Mouse (Mus musculus): ENCODE results near the gene Chrdl2.
"Not testable (repeated sequence)": the region's sequence is repeated elsewhere in the genome, so short reads cannot be mapped to it uniquely, and the experiment has no call there.

Chrdl2 gene

DNA sequence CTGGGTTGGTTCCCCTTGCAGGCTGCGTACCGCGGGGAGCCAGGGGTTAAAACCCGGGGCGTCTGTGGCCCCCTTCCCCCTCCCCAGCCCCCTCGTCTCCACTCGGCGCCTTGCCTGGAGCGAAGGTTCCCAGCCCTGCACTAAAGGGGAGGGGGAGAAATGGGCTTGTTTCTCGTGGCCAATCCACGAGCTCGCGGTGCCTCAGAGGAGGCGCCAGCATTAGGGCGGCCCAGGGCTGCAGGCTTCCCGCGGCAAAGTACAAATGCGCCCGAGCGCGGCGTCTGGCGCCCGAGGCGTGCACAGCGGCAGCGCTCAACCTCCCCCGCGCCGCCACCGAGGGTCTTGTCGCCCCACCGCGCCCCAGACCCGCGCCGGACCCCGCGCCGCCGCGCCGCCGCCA lies at the start of gene Chrdl2:
TSS of gene Chrdl2 (plus strand) at position 383 of the 400 bp plus-strand sequence.
- no peak for DNase-seq (ENCODE audit: low read depth)

GRCm38 (mm10) chr7:99957226-99957965 lies 48.6 kb upstream of the Chrdl2 start:
- no peak for DNase-seq (ENCODE audit: low read depth)

DNA sequence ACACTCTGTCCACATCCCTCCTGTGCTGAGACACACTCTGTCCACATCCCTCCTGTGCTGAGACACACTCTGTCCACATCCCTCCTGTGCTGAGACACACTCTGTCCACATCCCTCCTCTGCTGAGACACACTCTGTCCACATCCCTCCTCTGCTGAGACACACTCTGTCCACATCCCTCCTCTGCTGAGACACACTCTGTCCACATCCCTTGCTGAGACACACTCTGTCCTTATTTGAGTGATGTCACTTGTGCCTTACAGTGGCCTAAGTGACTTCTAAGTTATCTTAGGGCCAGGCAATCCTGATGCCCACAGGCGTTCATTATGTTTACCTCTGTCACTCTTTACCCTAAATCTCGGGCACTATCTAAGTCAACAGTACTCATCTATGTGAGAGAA lies 45.4 kb upstream of the Chrdl2 start:
- DNase-seq (ENCODE audit: low read depth), result not testable (repeated sequence)

DNA sequence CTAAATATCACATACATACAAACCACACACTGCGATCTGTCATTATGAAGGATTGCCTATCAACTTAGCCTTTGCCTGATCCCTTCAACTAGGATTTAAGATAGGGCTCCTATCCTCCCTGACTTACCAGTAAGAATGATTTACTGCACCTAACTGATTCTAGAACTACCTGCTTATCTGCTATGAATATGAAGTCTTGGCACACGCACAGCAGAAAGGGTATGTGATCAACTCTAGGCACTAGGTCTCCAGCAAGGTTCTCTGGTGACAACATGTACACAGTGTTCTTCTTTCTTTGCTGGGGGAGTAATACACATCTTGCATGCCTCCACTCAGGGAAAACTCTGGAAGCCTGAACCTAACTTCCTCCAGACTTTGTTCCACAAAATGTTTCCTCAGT lies 44.5 kb upstream of the Chrdl2 start:
- DNase-seq (ENCODE audit: low read depth), result no peak

- no peak for DNase-seq (ENCODE audit: low read depth)
Observed at GRCm38 (mm10) chr7:99962536-99963236, 43.3 kb upstream of the Chrdl2 start.

DNA sequence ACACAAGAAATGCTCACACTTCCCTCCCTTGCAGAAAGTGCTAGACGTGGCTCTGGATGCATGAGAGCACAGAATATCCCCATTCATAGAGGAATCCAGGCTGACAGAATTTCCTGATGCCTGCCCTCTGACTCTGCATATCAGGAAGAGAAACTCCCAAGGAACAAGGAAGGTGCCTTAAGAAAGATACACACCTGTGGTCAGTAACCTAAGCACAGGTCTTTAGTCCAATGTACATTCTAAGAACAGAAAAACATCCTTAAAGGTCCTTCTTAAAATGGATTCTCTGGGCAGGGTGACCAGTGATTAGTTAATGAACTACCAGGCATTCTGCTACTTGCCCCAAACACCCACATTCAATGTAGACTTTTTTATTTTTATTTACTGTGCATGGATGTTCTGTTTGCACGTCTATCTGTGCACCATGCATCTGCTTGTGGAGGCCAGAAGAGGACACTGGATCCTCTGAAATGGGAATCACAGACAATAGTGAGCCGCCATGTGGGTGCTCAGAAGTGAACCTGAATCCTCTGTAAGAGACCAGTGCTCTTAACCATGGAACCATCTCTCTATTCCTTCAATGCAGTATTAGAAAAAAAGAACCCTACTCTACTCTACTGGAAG lies 42.6 kb upstream of the Chrdl2 start:
- DNase-seq (ENCODE audit: low read depth), result no peak

- DNase-seq (ENCODE audit: low read depth), result peak; percentile 15
Observed at GRCm38 (mm10) chr7:99965020-99965841, 40.7 kb upstream of the Chrdl2 start.

- no peak for DNase-seq (ENCODE audit: low read depth)
Observed at GRCm38 (mm10) chr7:99966011-99966721, 39.8 kb upstream of the Chrdl2 start.

GRCm38 (mm10) chr7:99969151-99969550 lies 36.8 kb upstream of the Chrdl2 start:
- no peak for DNase-seq (ENCODE audit: low read depth)

DNA sequence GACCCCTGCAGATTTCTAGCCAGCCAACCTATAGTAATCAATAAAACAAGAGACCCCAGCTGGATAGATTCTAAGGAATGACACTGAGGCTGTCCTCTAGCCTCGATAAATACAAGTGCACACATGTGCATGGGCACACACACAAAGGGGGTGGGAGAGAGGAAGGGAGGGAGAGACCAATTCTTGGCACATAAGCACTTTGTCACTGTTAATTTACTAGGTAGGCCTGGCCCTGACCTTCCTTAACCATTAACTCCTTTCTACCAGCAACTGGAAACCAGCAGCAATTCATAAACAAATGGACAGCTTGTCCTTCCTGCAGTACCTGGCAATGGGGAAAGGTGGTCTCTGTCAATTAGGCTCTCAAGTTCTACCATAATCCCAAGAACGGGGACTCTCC lies 34.0 kb upstream of the Chrdl2 start:
- no peak for DNase-seq (ENCODE audit: low read depth)

GRCm38 (mm10) chr7:99972912-99973311 lies 33.1 kb upstream of the Chrdl2 start:
- DNase-seq (ENCODE audit: low read depth), result not testable (repeated sequence)

GRCm38 (mm10) chr7:99974208-99974970 lies 31.6 kb upstream of the Chrdl2 start:
- peak; percentile 41 for DNase-seq (ENCODE audit: low read depth)

DNA sequence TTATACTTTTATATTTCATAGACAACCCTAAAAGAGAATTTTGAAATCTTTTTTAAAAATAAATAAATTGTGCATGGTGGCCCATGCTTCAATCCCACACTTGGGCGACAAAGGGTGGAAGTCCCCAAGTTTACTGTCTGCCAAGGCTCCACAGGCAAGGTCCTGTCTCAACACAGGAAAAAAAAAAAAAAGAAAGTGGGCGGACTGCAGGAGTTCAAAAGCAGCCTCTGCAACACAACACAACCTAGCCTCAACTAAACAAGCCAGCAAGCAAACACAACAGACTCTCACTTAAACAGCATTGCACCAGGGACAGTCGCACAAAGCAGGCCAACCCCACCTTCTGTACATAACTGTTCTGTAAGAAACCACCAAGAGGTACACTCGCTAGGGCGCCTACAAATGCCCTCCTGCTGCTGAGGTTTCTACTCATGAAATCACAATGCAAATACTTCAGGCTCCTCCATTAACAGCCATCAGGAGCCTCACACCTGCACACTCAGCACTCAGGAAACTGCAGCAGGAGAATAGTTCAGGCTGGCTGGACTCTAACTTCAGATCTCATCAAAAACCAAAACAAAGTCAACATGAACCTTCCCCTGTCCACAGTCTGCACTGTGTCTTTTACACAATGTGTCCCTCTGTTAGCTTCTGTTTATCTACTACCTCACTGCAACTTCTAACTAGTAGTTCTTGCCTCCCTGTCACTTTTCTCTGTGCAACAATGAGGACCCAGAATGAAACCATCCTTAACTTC lies 30.0 kb upstream of the Chrdl2 start:
- DNase-seq (ENCODE audit: low read depth), result no peak

- DNase-seq (ENCODE audit: low read depth), result no peak
Observed at GRCm38 (mm10) chr7:99978041-99978440, 27.9 kb upstream of the Chrdl2 start.

DNA sequence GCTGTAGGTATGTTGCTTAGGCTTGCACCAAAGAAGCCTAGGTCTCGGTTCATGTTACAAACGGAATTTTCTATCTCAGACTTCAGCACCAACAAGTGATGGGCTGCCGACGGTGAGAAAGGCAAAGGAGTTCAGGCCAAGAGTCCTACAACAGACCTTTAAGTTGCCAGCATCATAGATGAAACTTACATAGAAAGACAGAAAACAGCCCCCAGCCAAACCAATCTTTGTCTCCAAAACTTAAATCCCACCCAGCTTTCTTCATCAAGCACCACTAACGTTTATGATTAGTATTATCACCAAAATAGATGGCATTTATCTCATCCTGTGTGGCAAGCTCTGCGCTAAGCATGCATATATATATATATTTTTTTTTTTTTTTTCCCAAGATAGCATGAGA lies 26.9 kb upstream of the Chrdl2 start:
- peak; percentile 24 for DNase-seq (ENCODE audit: low read depth)

DNA sequence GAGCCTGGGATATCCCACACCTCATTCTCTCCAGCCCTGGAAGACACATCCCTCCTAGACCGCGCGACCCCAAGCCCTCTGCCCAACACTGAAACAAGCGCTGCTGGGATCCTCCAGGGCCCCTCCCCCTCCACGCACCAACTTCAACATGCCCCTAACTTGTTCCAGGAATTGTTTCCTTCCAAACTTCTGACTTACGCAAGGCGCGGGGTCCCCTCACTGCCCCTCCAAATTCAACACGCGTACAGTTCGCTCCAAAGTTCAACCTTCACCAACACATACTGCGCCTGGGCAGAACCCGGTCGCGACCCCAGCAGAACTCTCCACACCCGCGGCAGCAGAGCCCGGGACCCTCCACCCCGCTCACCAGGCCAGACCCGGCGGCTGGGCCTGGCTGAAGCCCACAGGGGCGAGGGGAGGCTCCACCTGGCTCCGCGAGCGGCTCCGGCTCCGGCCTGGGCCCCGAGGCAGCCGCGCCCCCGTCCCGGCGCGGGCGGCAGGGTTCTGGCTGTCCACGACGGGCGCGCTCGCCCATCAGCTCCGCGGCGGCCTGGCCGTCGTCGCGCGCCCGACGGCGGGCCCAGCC lies 26.3 kb upstream of the Chrdl2 start:
- peak; percentile 57 for DNase-seq (ENCODE audit: low read depth)

GRCm38 (mm10) chr7:99980132-99980591 lies 25.8 kb upstream of the Chrdl2 start, which contains the start of gene Rnf169:
Gene Rnf169, minus strand, starts transcription at chr7:99980448.
- DNase-seq (ENCODE audit: low read depth), result peak; percentile 92

GRCm38 (mm10) chr7:99981311-99981710 lies 24.7 kb upstream of the Chrdl2 start:
- peak; percentile 70 for DNase-seq (ENCODE audit: low read depth)

All from NIH3T3 (cell line).